Comparison of ENCODE assay signal across 15 mouse cellular contexts in the genomic region with DNA sequence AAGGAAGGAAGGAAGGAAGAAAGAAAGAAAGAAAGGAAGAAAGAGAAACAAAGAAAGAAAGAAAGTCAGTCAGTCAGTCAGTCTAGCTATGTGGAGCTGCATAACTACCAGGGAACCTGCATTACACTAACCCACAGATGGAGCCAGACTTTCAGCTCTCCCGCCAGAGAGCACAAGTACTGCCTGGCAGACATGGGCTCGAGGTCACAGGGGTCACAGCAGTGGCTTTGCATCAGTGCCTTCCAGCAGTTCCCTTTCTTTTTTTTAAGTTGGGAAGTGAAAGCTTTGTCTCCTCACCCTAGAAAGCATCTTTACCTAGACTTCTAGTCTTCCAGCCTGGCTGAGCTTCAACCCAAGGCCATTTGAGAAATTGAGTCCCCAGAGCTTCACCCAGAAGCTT. TPM values are rescaled to one million over a fixed set of nuclear protein-coding genes. Genes with fewer than 3 reads are reported as not detected.
DNase-seq lines count a peak whose midpoint lies in the region; ATAC-seq and TF ChIP-seq lines count a peak whose summit lies in the region.
"Had no signal": no experiment of that assay in that cellular context is flagged by ENCODE, and none has a peak within 500 bp of the region (broad histone marks: within the 10 kb centered on the region; RNA-seq: fewer than 3 reads in every experiment).

No protein-coding gene starts in this region.

- DNase-seq in cerebellum, adult 2 months = no peak
- DNase-seq in cerebellum, adult 11-12 months = no peak
- no peak for DNase-seq in limb, embryonic 10.5 days (ENCODE audit: low spot score)
- DNase-seq in kidney, postnatal 36 days = peak; percentile 71 to 78
- DNase-seq in thymus, postnatal 14 days = no peak
- DNase-seq: gastrocnemius, postnatal 10 days; right cerebral cortex, adult 18-20 months had no signal

- peaks cover 15% of the 10 kb centered on the region for H3K36me3 ChIP-seq in limb, embryonic 12.5 days
- H3K36me3 ChIP-seq in limb, embryonic 10.5 days = peaks cover 12% of the 10 kb centered on the region

- H3K4me2 ChIP-seq in limb, embryonic 12.5 days = no peak overlapping the region
- H3K4me2 ChIP-seq: embryonic facial prominence, embryonic 13.5 days; forebrain, embryonic 15.5 days; neural tube, embryonic 13.5 days had no signal

- H3K9ac ChIP-seq in limb, embryonic 12.5 days (replicated peaks) = no peak overlapping the region
- H3K9ac ChIP-seq: embryonic facial prominence, embryonic 13.5 days; forebrain, embryonic 15.5 days; neural tube, embryonic 13.5 days had no signal

- no peak for TF ChIP-seq POLR2A in cerebellum, adult 2 months (IDR thresholded peaks at IDR 0.05; ENCODE audit: borderline replicate concordance, insufficient read depth, low read length)

- no peaks in the 10 kb centered on the region; the same call in 1 of the 2 replicates for H3K9me3 ChIP-seq in limb, embryonic 12.5 days
- no peaks in the 10 kb centered on the region for H3K9me3 ChIP-seq in limb, embryonic 10.5 days (replicated peaks)
- H3K9me3 ChIP-seq: embryonic facial prominence, embryonic 13.5 days; forebrain, embryonic 15.5 days; neural tube, embryonic 13.5 days had no signal

- no peak for TF ChIP-seq CTCF in cerebellum, adult 2 months (IDR thresholded peaks at IDR 0.05; ENCODE audit: borderline replicate concordance, insufficient read depth, low read depth, low read length)

- no peak overlapping the region for H3K4me3 ChIP-seq in cerebellum, adult 2 months (replicated peaks; ENCODE audit: insufficient read depth, low read depth, low read length)
- H3K4me3 ChIP-seq in limb, embryonic 12.5 days (replicated peaks) = no peak overlapping the region
- H3K4me3 ChIP-seq in limb, embryonic 10.5 days = no peak overlapping the region
- H3K4me3 ChIP-seq: embryonic facial prominence, embryonic 13.5 days; forebrain, embryonic 15.5 days; neural tube, embryonic 13.5 days had no signal

- H3K27me3 ChIP-seq in cerebellum, adult 2 months (ENCODE audit: control insufficient read depth, insufficient read depth, low read length) = no peaks in the 10 kb centered on the region
- no peaks in the 10 kb centered on the region for H3K27me3 ChIP-seq in limb, embryonic 12.5 days
- no peaks in the 10 kb centered on the region for H3K27me3 ChIP-seq in limb, embryonic 10.5 days (ENCODE audit: low read depth, poor library complexity, severe bottlenecking)
- H3K27me3 ChIP-seq: embryonic facial prominence, embryonic 13.5 days; forebrain, embryonic 15.5 days; neural tube, embryonic 13.5 days had no signal

- peak overlapping the region; percentile 41 for H3K27ac ChIP-seq in cerebellum, adult 2 months (ENCODE audit: insufficient read depth, low read length)
- peak overlapping the region; percentile 25; the same call in 1 of the 2 replicates for H3K27ac ChIP-seq in limb, embryonic 12.5 days
- no peak overlapping the region for H3K27ac ChIP-seq in limb, embryonic 10.5 days
- H3K27ac ChIP-seq: embryonic facial prominence, embryonic 13.5 days; forebrain, embryonic 15.5 days; hindbrain, postnatal 0 days; neural tube, embryonic 13.5 days had no signal

- peaks cover 25% of the 10 kb centered on the region for H3K4me1 ChIP-seq in cerebellum, adult 2 months (ENCODE audit: control insufficient read depth, insufficient read depth, low read length)
- H3K4me1 ChIP-seq in limb, embryonic 12.5 days (replicated peaks) = no peaks in the 10 kb centered on the region; the same call in 1 of the 2 replicates
- H3K4me1 ChIP-seq in limb, embryonic 10.5 days = peaks cover 15% of the 10 kb centered on the region

- no peak for ATAC-seq in limb, embryonic 12.5 days (ENCODE audit: insufficient number of reproducible peaks, insufficient read depth, low FRiP score, low TSS enrichment, low read depth)
- ATAC-seq in granulocyte monocyte progenitor cell, adult 5-6 weeks (replicated peaks; ENCODE audit: poor library complexity, severe bottlenecking) = peak; percentile 27; the same call in 1 of the 2 replicates
- no peak for ATAC-seq in erythroblast, adult 5-6 weeks (replicated peaks; ENCODE audit: low FRiP score, poor library complexity, severe bottlenecking)
- ATAC-seq: forebrain, embryonic 15.5 days; hindbrain, postnatal 0 days; midbrain, embryonic 16.5 days had no signal

- WGBS in cerebellum, adult 2 months = 22% methylated on average over 2 of the region's 2 CpGs
- 39% methylated on average over 2 of the region's 2 CpGs for WGBS in limb, embryonic 12.5 days
- WGBS in limb, embryonic 10.5 days = 33% methylated on average over 2 of the region's 2 CpGs

RNA-seq across cellular contexts. Expression of a gene that starts 14.8 kb away (rescaled TPM):
- polyA plus RNA-seq in cerebellum, adult 2 months (2012; rRNA removed) = 0.95 and 1.1 TPM in 2 replicates
- 0.45 and 0.54 TPM in 2 replicates for polyA plus RNA-seq in limb, embryonic 12.5 days (2016; fragmentation: Nextera tagmentation; extraction: Ambion mirVana)
- 2.6 and 5.6 TPM in 2 replicates for polyA plus RNA-seq in limb, embryonic 10.5 days (2016; fragmentation: Nextera tagmentation; extraction: Ambion mirVana)
- total RNA-seq in granulocyte monocyte progenitor cell, adult 5-6 weeks (2014; fragmentation: Nextera tagmentation) = 2.1 TPM in 1 of 2 replicates, not detected in the other
- total RNA-seq in granulocyte monocyte progenitor cell, adult 5-6 weeks (2017) = 1.1 and 1.3 TPM in 2 replicates
- not detected in 2 replicates for total RNA-seq in erythroblast, adult 5-6 weeks (2015; ENCODE audit: low replicate concordance)
- total RNA-seq in erythroblast, adult 5-6 weeks (2017; ENCODE audit: low replicate concordance) = 1.0 TPM in 1 of 2 replicates, not detected in the other

RNA-seq across cellular contexts. Expression of a gene that starts 20.5 kb away (rescaled TPM):
- 110 and 116 TPM in 2 replicates for polyA plus RNA-seq in cerebellum, adult 2 months (2012; rRNA removed)
- polyA plus RNA-seq in limb, embryonic 12.5 days (2016; fragmentation: Nextera tagmentation; extraction: Ambion mirVana) = 56.1 and 60.1 TPM in 2 replicates
- 69.3 and 69.6 TPM in 2 replicates for polyA plus RNA-seq in limb, embryonic 10.5 days (2016; fragmentation: Nextera tagmentation; extraction: Ambion mirVana)
- total RNA-seq in granulocyte monocyte progenitor cell, adult 5-6 weeks (2014; fragmentation: Nextera tagmentation) = 23.4 and 27.7 TPM in 2 replicates
- total RNA-seq in granulocyte monocyte progenitor cell, adult 5-6 weeks (2017) = 9.7 and 15.2 TPM in 2 replicates
- 7.3 and 9.4 TPM in 2 replicates for total RNA-seq in erythroblast, adult 5-6 weeks (2015; ENCODE audit: low replicate concordance)
- total RNA-seq in erythroblast, adult 5-6 weeks (2017; ENCODE audit: low replicate concordance) = 3.7 and 5.3 TPM in 2 replicates

RNA-seq across cellular contexts. Expression of a gene that starts 24.1 kb away (rescaled TPM):
- polyA plus RNA-seq in cerebellum, adult 2 months (2012; rRNA removed) = 70.0 and 74.6 TPM in 2 replicates
- 35.7 and 39.1 TPM in 2 replicates for polyA plus RNA-seq in limb, embryonic 12.5 days (2016; fragmentation: Nextera tagmentation; extraction: Ambion mirVana)
- polyA plus RNA-seq in limb, embryonic 10.5 days (2016; fragmentation: Nextera tagmentation; extraction: Ambion mirVana) = 37.5 and 37.9 TPM in 2 replicates
- total RNA-seq in granulocyte monocyte progenitor cell, adult 5-6 weeks (2014; fragmentation: Nextera tagmentation) = 9.4 and 15.9 TPM in 2 replicates
- total RNA-seq in granulocyte monocyte progenitor cell, adult 5-6 weeks (2017) = 7.2 and 11.8 TPM in 2 replicates
- total RNA-seq in erythroblast, adult 5-6 weeks (2015; ENCODE audit: low replicate concordance) = 2.3 and 6.7 TPM in 2 replicates
- total RNA-seq in erythroblast, adult 5-6 weeks (2017; ENCODE audit: low replicate concordance) = 1.2 and 1.5 TPM in 2 replicates

RNA-seq across cellular contexts. Expression of a gene that starts 26.9 kb away (rescaled TPM):
- 31.9 and 34.1 TPM in 2 replicates for polyA plus RNA-seq in cerebellum, adult 2 months (2012; rRNA removed)
- 8.5 and 9.9 TPM in 2 replicates for polyA plus RNA-seq in limb, embryonic 12.5 days (2016; fragmentation: Nextera tagmentation; extraction: Ambion mirVana)
- polyA plus RNA-seq in limb, embryonic 10.5 days (2016; fragmentation: Nextera tagmentation; extraction: Ambion mirVana) = 13.6 and 22.0 TPM in 2 replicates
- total RNA-seq in granulocyte monocyte progenitor cell, adult 5-6 weeks (2014; fragmentation: Nextera tagmentation) = 30.4 and 58.6 TPM in 2 replicates
- 11.2 and 25.8 TPM in 2 replicates for total RNA-seq in granulocyte monocyte progenitor cell, adult 5-6 weeks (2017)
- 9.4 and 9.8 TPM in 2 replicates for total RNA-seq in erythroblast, adult 5-6 weeks (2015; ENCODE audit: low replicate concordance)
- 1.7 and 8.0 TPM in 2 replicates for total RNA-seq in erythroblast, adult 5-6 weeks (2017; ENCODE audit: low replicate concordance)

RNA-seq across cellular contexts. Expression of a gene that starts 34.1 kb away (rescaled TPM):
- polyA plus RNA-seq in cerebellum, adult 2 months (2012; rRNA removed) = 21.6 and 26.9 TPM in 2 replicates
- 37.3 and 45.5 TPM in 2 replicates for polyA plus RNA-seq in limb, embryonic 12.5 days (2016; fragmentation: Nextera tagmentation; extraction: Ambion mirVana)
- 45.5 and 46.2 TPM in 2 replicates for polyA plus RNA-seq in limb, embryonic 10.5 days (2016; fragmentation: Nextera tagmentation; extraction: Ambion mirVana)
- 64.7 and 66.9 TPM in 2 replicates for total RNA-seq in granulocyte monocyte progenitor cell, adult 5-6 weeks (2014; fragmentation: Nextera tagmentation)
- total RNA-seq in granulocyte monocyte progenitor cell, adult 5-6 weeks (2017) = 11.8 and 15.0 TPM in 2 replicates
- 12.5 and 17.6 TPM in 2 replicates for total RNA-seq in erythroblast, adult 5-6 weeks (2015; ENCODE audit: low replicate concordance)
- total RNA-seq in erythroblast, adult 5-6 weeks (2017; ENCODE audit: low replicate concordance) = 10.0 and 12.7 TPM in 2 replicates

Comparison
In these comparisons a context has a peak if more than half of its experiments do, and no peak if none do; other contexts are left out.
1. DNase-seq: peak in kidney, postnatal 36 days (2 of 2); none in cerebellum, adult 2 months (0 of 2), cerebellum, adult 11-12 months (single experiment), limb, embryonic 10.5 days (single experiment) and thymus, postnatal 14 days (single experiment).